Mouse (Mus musculus) right cerebral cortex, postnatal 10 days (tissue): ENCODE data around the gene Pole4.
A peak's percentile ranks its signal among the peaks of the same experiment; 100 is the strongest.
"Not testable (repeated sequence)": the region's sequence is repeated elsewhere in the genome, so short reads cannot be mapped to it uniquely, and the experiment has no call there.

Experiments
- DNase-seq, 2 experiments: peaks; one replicate each; pipeline ENCODE4 v3.0.0; 2021; ENCODE audit warnings: low spot score in 2 of 2

Gene Pole4

DNA sequence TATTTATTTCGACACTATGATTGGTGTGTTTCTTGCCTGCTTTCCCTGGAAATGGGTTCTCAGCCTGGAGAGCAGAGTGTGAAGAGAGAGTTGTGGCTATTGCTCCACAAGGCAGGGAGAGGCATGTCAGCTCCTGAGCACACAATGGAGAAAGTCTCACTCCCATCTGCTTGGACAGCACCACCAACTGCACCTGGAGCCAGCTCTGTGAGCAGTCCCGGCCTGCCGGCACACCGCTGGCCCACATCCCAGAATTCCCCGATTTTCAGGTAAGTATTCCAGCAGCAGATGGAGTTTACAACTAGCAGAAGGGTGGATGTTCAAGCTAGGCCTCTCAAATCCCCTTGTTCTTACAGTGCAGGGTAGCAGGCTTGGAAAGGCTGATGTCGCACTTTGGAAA is 10.1 kb upstream of the Pole4 start:
- DNase-seq: no peak

DNA sequence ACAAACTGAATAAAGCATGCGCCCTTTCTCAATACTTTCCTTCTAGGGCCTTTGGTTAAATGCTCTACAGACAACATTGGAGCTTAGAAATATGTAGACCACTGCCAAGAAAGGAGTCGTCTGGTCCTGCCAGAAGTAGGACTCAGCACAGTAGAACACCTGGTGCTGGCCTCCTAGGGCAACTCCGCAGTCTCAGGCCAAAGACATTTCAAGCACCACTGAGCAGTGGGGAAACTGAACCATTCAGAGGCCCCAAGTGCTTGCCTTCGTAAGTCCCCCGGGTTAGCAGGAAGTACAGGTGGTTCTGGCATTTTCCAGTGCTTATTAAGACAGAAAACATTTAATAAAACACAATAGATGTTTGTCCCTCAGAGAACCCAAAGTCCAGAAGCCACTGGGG is 9.7 kb upstream of the Pole4 start:
- DNase-seq: no peak

DNA sequence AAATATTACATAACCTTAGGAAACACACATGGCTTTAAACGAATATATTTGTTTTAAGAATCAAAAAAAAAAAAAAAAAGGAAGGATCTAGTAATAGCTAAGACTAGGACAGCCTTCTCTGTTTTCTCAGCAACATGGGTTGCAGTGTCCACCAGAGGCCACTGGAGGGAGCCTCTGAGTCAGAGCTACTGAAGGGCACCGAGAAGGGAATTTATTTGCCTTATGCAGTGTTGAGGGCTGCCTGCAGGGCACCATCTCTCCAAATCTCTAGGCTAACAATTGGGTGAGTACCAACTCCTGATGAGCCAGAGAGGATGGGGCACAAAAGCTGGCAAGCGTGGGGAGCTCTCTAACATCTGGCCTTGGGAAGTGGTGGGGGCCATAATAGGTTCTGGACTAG is 9.1 kb upstream of the Pole4 start:
- DNase-seq: peak; percentile 73 to 83

DNA sequence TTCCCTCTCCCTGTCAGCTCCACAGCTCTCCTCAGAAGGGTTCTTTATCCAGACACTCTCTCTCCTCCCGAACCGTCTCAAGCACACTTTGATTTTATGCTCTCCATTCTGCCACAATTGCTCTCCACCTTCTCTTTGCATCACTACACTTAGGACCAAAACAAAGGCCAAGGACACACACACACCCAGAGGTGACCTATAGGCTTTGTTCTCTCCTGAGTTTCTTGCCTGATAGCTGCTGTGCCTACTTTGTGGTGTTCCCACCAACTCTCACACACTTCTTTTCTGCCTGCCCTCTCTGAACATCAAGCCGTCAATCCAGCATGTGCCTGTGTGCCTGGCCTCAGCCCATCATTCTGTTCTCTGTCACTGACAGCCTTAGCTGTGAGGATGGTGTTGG is 2.6 kb upstream of the Pole4 start:
- no peak for DNase-seq

DNA sequence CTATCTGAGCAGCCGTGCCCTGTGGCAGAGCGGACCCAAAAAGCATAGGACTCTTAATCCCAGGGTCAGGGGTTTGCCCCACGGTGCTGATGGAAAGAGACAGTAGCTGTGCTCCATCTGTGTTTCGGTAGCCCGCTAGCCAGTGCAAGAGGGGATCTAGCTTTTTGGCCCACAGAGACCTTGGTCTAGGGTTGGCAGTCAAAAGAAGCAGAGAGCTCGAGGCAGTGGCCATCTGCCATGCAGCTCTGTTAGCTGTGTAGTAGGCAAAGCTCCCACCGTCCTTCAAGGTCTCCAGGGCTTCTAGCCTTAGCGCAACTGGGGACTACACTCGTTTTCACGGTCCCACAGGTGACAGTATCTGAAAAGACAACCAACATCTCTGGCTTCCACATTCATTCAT is 2.1 kb upstream of the Pole4 start:
- DNase-seq: no peak

DNA sequence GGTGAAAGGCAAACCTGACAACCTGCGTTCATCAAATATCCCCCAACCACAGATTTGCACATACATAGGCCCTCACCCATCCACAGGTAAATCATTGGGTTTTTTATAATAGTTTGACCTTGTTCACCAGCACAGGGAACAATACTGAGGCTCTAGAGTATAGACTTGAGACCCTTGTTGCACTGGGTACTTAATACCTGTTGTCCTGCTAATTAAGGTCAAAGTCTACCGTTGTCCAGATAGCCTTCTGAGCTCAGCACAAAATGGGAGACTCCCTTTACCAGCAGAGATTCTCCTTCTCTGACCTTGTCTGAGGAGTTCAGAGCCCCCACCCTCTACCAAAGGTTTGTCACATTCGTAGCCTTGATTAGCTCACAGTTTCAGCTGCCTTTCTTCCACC is 1.5 kb downstream of the Pole4 start:
- no peak for DNase-seq

DNA sequence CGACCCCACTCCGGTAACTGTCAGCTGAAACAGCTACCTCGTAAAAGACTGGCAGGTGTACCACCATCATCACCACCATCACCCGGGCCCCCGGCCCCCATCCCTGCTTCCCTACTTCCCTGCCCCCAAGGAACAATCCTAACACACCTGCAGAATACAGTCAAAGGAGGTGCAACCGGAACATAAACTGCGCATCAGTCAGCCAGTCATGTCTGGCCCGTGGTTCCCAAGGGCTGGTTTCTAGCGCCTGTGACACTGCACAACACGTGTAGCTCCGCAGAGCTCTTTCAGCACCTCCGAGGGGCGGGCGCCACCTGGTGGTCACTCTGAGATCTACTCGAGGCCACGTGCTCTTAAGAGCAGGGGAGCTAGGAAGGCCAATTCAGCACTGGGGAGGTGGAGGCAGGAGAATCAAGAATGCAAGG is 2.6 kb downstream of the Pole4 start:
- DNase-seq: peak; percentile 76 to 89

DNA sequence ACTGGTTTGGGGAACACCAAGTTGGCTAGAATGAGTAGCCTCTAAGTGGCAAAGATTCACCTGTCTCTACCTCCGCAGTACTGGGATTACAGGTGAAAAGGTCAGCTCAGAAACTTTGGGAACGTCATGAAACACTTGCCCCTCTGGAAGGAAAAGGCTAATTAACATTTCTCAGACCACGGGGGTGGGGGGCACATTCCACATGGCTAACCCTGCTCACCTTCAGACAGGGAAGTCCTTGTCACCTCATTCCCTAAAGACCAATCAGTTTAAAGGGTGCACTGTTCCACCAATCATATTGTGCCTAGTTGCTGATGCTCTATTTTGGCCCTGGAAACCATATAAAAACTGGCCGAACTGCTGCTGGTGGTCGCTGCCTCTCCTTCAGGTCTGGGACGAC is 3.9 kb downstream of the Pole4 start:
- DNase-seq: no peak

DNA sequence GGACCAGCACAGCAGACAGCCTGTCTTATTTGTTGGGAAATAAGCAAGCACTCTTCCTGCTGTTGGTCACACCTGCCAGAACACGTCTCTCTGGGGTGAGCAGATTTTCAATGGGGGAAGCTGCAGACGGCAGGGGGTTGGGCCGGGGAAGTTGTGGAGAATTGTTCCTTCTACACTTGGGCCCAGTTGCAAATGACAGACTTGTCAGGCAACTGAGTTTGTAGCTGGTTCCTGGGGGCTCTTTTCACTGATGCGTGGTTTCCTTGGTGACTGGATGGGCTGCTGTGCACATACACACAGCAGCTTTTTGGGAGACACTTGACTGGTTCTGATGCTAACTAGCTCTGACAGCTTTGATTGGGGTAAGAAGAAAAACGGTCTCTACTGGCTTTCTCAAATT is 5.3 kb downstream of the Pole4 start:
- no peak for DNase-seq

DNA sequence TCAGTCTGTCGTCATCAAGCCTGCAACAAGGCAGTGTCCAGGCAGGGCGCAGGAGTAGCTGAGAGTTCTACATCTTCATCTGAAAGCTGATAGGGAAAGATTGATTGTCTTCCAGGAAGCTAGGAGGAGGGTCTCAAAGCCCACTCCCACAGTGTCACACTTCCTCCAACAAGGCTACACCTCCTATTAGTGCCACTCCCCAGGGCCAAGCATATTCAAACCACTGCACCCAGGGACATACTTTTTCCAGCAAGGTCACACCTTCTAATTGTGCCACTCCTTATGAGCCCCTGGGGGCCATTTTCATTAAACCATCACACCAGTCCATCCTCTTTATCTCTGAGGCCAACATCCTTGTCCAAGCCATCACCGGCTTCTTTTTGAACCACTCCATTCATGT is 8.4 kb downstream of the Pole4 start:
- DNase-seq: no peak

DNA sequence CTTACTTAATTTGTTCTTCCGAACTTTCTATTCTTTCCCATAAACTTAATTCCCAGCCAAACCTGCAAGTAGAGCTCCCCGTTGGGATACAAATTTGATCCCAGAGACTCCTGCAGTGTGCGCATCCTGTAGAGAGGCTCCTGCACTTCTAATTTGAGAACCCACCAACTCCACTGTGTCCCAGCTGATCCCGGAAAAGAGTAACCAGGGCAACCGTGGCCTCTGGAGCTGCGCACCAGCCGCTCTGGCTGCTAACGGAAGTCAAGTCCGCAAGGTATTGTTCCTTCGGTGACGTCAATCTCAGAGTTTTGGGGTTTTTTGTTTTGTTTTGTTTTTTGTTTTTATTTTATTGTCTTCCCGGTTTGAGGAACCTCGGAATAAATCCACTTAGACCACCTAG is 10.5 kb downstream of the Pole4 start:
- DNase-seq: no peak

DNA sequence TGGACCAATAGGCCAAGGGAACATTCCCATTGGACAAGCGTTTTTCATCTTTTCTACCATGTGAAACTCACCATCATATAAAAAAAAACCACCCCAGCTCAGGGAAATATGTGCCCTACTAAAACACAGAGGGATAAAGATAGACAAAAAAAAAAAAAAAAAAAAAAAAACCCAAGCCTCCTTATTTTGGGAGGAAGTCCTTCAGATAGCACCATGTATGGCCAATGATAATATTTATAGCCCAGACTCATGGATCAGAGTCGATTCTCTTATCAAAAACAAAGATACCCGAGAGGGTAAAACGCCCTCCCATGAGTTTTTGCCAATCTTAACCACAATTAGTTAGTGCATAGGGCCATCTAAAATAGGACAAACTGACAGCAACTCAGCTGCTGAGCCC is 15.7 kb downstream of the Pole4 start:
- no peak for DNase-seq

DNA sequence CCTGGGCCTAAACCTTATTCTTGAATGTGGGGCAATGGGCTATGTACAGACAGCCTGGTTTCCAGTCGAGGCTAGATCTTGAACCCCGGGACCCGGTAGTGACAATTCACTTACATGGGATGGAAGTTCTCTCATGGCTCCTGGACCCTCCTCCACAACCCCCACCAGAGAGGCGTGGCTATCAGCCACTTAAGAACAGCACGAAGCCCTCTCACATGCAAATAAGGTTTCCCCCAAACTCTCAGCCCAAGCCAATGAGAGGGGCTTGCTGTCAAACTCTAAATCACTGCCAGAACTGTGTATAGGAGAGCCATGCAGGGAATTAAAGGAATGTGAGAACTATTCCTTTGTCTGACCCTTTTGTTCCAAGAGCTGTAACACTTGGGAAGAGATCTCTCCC is 16.6 kb downstream of the Pole4 start:
- DNase-seq: not testable (repeated sequence)

DNA sequence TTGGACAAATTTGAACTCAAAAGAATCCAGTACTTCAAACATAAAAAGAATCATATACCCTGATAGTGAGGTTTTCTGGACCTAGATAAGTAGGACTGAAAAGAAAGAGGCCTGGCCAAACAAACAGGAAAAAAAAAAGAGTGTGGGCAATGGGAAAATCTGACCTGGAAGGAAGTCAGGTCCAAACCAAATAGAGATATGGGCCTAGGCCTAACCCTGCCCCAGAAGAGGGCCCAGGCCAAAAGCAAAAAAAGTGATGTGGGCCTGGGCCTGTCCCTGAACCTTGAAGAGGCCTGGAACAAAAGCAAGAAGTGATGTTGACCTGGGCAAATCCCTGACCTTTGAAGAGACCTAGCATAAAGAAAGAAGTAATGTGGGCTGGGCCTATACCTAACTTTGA is 21.0 kb downstream of the Pole4 start:
- no peak for DNase-seq

DNA sequence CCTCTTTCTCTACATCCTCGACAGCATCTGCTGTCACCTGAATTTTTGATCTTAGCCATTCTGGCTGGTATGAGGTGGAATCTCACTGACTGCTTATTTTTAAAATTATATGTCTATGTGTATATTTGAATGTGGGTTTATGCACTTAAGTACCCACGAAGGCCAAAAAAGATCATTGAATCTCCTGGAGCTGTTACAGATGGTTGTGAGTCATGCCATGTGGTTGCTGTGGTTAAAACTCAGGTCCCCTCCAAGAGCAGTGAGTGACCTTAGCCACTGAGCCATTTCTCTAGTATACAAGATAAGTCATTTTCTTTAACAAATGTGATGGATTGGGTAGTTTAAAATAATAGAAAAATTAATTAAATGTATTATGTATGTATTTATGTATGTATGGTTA is 25.9 kb downstream of the Pole4 start:
- not testable (repeated sequence) for DNase-seq

DNA sequence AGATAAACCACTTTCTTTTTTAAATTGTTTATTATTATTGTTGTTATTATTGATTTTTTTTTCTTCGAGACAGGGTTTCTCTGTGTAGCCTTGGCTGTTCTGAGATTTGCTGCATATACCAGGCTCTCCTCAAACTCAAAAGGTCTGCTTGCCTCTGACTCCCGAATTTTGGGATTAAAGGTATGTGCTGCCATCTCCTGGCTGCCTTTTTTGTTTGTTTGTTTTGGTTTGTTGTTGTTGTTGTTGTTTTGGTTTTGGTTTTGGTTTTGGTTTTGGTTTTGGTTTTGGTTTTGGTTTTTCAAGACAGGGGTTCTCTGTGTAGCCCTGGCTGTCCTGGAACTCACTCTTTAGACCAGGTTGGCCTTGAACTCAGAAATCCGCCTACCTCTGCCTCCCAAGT is 27.5 kb downstream of the Pole4 start:
- DNase-seq: not testable (repeated sequence)

DNA sequence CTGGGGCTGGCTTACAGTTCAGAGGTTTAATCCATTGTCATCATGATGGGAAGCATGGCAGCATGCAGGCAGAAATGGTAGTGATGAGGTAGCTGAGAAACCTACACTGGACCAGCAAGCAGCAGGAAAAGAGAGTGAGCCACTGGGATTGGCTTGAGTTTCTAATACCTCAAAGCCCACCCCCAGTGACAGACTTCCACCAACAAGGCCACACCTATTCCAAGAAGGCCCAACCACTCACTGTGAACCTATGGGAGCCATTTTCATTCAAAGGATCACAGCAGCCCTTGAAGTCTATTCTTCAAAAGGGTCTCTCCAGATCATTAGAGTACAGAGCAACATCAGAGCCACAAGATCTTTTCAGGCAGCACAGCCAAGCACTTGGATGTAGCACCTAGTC is 38.7 kb downstream of the Pole4 start:
- DNase-seq: no peak

DNA sequence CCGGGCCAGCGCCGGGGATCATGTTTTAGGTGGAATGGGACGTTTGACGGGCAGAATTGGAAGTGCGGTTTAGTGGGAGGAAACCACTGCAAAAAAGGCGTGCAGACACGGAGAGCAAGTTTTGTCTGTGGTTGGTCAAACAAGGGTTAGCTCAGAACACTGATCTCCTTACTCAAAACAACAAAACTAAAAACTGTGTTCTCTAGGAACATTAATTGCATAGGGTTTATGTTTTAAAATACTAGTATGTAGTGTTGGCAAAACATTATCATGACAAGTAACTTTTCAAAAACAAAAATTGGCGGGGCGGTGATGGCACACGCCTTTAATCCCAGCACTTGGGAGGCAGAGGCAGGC is 52.0 kb downstream of the Pole4 start:
- no peak for DNase-seq

DNA sequence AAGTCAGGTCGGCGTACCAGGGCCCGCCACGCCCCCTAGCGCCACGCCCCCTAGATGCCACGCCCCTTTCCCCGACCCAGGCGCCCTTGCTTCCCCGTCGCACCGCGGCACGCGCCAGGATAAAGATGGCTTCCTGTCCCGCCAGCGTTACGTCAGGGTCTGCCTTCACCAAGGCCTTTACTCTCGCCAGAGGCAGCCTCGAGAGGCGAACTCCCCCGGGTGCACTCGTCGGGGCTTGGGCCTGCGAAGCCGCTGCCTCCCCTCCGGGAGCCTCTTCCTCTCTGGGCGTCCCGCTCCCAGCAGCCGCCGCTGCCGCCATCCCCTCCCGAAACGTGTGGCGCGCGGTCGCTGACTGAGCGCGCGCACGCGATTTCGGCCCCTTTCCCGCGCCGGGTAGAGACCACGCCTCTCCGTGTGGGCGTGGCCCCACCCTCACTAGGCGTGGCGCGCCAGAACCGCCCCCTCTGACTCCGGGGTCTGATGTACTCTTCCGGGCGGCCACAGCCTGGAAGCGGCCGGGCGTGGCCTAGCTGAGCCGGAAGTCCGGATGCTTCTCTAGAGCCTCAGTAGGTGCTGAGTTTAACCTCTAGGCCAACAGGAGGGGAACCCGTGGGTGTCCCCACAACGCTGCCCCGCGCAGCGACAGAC is 52.5 kb downstream of the Pole4 start:
- peak; percentile 94 for DNase-seq

DNA sequence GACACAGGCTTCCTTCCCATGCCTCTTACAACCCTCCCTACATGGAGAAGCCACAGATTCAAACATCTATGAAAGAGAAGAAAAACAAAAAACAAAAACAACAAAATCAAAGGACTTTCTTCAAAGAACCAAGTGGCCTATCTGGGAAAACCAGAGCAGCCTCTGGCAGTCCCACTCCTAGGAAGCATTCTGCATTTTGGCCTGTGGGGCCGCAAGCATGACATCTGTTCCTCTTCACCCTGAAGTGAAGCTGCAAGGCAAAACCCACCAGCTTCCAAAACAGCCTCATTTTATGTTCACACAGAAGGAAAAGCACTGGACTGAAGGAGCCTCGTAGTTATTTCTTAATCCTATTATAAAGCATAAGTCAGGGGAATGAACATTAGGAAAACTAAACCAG is 56.1 kb downstream of the Pole4 start:
- no peak for DNase-seq

DNA sequence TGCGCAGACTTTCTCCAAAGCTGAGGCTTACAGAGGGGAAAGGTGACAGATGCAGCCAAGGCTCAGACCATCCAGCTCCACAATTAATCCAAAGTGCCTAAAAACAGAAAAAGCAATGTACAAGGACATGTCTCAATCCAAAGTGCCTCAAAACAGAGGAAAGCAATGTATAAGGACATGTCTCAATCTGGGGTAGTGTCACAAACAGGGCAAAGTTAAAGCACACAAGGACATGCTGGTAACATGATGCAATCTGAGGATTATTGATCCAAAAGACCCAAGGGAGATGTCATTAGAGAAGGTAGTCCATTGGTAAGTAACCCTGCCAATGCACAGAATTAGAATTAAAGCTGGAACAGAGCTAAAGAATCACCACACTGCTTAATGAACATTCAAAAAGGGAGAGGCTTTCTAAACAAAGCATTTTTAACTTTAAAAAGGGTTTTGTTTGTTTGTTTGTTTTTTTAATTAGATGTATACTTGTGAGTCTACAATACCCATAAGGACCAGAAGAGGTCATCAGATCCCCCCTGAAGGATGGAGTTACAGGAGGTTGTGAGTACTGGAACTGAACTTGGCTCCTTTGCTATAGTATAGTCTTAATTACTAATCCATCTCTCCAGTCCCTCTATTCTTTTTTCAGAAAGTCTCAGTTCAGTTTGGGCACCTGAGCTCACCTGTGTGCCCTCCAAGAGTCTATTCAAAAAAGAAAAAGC is 57.1 kb downstream of the Pole4 start:
- DNase-seq: no peak

DNA sequence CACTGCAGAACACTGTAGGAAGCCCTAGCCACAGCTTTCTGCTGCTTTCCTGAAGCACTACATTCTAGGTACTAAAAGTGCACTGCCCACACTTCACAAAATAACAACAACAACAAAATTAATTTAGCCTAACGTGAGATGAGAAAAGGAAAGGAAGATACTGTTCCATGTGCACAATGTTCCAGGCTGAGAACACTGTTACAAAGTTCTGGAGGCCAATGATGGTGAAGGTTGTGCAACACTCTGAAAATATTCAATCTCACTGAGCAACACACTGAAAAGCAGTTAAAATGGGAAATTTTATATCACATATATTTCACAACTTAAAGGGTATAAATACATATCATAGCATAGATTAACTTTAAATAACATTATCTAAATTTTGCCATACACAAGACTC is 58.2 kb downstream of the Pole4 start:
- DNase-seq: no peak

DNA sequence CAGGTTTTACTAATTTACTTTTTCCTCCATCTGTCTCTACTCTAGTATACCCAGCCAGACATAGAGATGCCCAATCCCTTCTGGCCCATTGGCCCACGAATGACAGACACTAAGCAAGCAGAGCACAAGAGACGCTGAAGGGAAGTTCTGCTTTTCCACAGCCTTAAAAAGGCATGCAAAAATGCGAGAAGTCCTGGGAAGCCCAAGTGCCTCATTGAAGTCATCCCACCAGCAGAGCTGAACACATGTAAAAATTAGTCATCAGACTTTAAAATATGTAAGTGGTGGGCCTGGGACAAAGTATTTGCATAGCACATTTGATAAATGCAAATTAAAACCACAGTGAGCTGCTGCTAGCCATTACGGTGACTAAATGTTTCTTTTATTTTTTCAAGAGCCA is 65.1 kb downstream of the Pole4 start:
- DNase-seq: peak; percentile 37 to 67

DNA sequence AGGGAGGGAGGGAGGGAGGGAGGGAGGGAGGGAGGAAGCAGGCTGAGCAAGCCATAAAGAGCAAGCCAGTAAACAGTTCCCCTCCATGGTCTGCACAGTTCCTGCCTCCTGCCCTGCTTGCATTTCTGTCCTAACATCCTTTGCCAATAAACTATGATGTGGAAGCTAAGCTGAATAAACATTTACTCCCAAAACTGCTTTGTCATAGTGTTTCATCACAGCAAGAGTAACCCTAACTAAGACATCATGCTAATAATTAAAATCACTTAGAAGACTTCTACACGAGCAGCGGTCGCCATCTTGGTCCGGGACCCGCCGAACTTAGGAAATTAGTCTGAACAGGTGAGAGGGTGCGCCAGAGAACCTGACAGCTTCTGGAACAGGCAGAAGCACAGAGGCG is 79.8 kb downstream of the Pole4 start:
- DNase-seq: not testable (repeated sequence)
